9 mouse cellular contexts compared by ENCODE assay signal in the genomic region with DNA sequence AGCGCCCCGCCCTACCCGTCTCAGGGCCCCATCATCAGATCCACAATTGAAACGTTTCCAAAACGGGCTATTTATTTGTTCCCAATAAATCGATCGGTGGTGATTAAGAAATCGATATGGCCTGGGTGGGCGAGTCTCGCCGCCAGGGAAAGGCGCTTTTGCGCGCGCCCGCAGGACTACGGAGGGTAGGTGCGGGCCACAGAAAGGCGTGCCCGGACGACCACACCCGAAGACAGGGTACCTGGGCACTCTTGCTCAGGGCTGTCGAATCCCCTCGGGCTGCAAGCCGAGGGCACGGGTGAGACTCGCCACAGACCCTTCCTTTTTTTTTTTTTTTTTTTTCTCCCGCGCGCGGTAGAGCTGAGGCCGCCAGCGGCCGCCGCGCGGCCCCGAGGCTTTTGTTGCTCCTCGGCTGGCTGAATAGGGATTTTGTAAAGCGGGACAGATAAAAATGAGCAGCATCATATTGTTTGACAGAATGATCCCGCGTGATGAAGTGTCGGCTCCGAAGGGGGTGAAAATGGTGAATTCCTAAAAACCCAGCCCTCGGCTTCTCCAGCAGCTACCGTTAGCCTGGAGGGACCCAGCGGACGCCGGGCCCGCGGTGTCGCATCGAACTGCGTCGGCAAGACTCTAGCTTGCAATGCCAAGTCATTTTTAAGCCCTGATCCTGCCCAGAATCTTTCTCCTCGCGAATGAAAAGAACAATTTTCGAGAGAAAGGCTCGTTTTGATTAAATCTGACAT. TPM values are rescaled to one million over a fixed set of nuclear protein-coding genes. Genes with fewer than 3 reads are reported as not detected.
DNase-seq lines count a peak whose midpoint lies in the region; ATAC-seq lines count a peak whose summit lies in the region.
"Had no signal": no experiment of that assay in that cellular context is flagged by ENCODE, and none has a peak within 500 bp of the region (broad histone marks: within the 10 kb centered on the region; RNA-seq: fewer than 3 reads in every experiment).

No protein-coding gene starts in this region.

- H3K27ac ChIP-seq in heart, embryonic 10.5 days = no peak overlapping the region
- H3K27ac ChIP-seq in heart, embryonic 13.5 days (replicated peaks) = no peak overlapping the region
- no peak overlapping the region for H3K27ac ChIP-seq in liver, embryonic 13.5 days

- peak overlapping the region; percentile 67 for H3K4me2 ChIP-seq in heart, embryonic 13.5 days
- peak overlapping the region; percentile 5; the same call in 1 of the 2 replicates for H3K4me2 ChIP-seq in liver, embryonic 13.5 days

- H3K4me1 ChIP-seq in heart, embryonic 10.5 days = peaks cover 21% of the 10 kb centered on the region; the same call in 1 of the 2 replicates
- H3K4me1 ChIP-seq in heart, embryonic 13.5 days = peaks cover 26% of the 10 kb centered on the region
- peaks cover 8% of the 10 kb centered on the region; the same call in 1 of the 2 replicates for H3K4me1 ChIP-seq in liver, embryonic 13.5 days (replicated peaks)

- no peaks in the 10 kb centered on the region for H3K9me3 ChIP-seq in heart, embryonic 10.5 days
- no peaks in the 10 kb centered on the region for H3K9me3 ChIP-seq in heart, embryonic 13.5 days
- no peaks in the 10 kb centered on the region for H3K9me3 ChIP-seq in liver, embryonic 13.5 days (replicated peaks)

- no peaks in the 10 kb centered on the region for H3K36me3 ChIP-seq in heart, embryonic 10.5 days
- no peaks in the 10 kb centered on the region for H3K36me3 ChIP-seq in heart, embryonic 13.5 days
- no peaks in the 10 kb centered on the region for H3K36me3 ChIP-seq in liver, embryonic 13.5 days
- H3K36me3 ChIP-seq: G1E had no signal

- no peak for ATAC-seq in heart, embryonic 13.5 days (ENCODE audit: extremely low read depth, insufficient number of reproducible peaks, low FRiP score, low TSS enrichment)
- no peak for ATAC-seq in liver, embryonic 13.5 days (ENCODE audit: low read depth)

- no peak overlapping the region for H3K9ac ChIP-seq in heart, embryonic 13.5 days
- no peak overlapping the region for H3K9ac ChIP-seq in liver, embryonic 13.5 days

- H3K27me3 ChIP-seq in heart, embryonic 10.5 days (ENCODE audit: insufficient read depth, poor library complexity, severe bottlenecking) = peaks cover 92% of the 10 kb centered on the region
- H3K27me3 ChIP-seq in heart, embryonic 13.5 days (replicated peaks) = peaks cover 99% of the 10 kb centered on the region
- H3K27me3 ChIP-seq in liver, embryonic 13.5 days = peaks cover 96% of the 10 kb centered on the region

- no peak for DNase-seq in heart, embryonic 10.5 days (ENCODE audit: low spot score)
- DNase-seq in heart, adult 9 months (ENCODE audit: low spot score in 2 of 2) = no peak
- peak; percentile 6 to 16 for DNase-seq in cerebellum, postnatal 36 days
- DNase-seq in liver, embryonic 13.5 days = no peak
- no peak for DNase-seq in spleen, postnatal 4 days (ENCODE audit: low spot score in 2 of 2)
- no peak for DNase-seq in T-cell, adult 2 months (ENCODE audit: low spot score)
- DNase-seq in thymus, postnatal 25 days = no peak

- 2% methylated on average over 59 of the region's 59 CpGs for WGBS in heart, embryonic 10.5 days
- WGBS in heart, embryonic 13.5 days = 2% methylated on average over 59 of the region's 59 CpGs
- 3% methylated on average over 59 of the region's 59 CpGs for WGBS in liver, embryonic 13.5 days (ENCODE audit: insufficient replicate concordance)

- H3K4me3 ChIP-seq in heart, embryonic 10.5 days = peak overlapping the region; percentile 50
- H3K4me3 ChIP-seq in heart, embryonic 13.5 days = peak overlapping the region; percentile 46
- H3K4me3 ChIP-seq in liver, embryonic 13.5 days (replicated peaks) = no peak overlapping the region; the same call in 1 of the 2 replicates

RNA-seq across cellular contexts. Expression of a gene that starts 5.0 kb away (rescaled TPM):
- polyA plus RNA-seq in heart, embryonic 10.5 days (2016; fragmentation: Nextera tagmentation; extraction: Ambion mirVana) = 0.18 TPM in 1 of 2 replicates, not detected in the other
- polyA plus RNA-seq in heart, embryonic 13.5 days (2015; fragmentation: Nextera tagmentation; extraction: Ambion mirVana) = not detected in 2 replicates
- polyA plus RNA-seq in liver, embryonic 13.5 days (2015; fragmentation: Nextera tagmentation; extraction: Ambion mirVana) = not detected in 2 replicates
- polyA plus RNA-seq: G1E had no signal

Comparison
In these comparisons a context has a peak if more than half of its experiments do, and no peak if none do; other contexts are left out.
1. DNase-seq: peak in cerebellum, postnatal 36 days (2 of 2); none in heart, embryonic 10.5 days (single experiment), heart, adult 9 months (0 of 2), liver, embryonic 13.5 days (single experiment), spleen, postnatal 4 days (0 of 2), T-cell, adult 2 months (single experiment) and thymus, postnatal 25 days (single experiment).